Mouse (Mus musculus) heart, adult 2 months (tissue): Measurements from ENCODE around the gene Dbh. TPM values are rescaled to one million over a fixed set of nuclear protein-coding genes. Genes with fewer than 3 reads are reported as not detected.

ENCODE experiments used
- DNase-seq, 2 experiments: peaks; one replicate each; pipeline ENCODE4 v3.0.0; 2021
- H3K27ac ChIP-seq: fragments of 200-600 bp; 2 replicates; pipeline ENCODE4 v1.8.1; 2022
- H3K27me3 ChIP-seq: fragments of 200-500 bp; 2 replicates; pipeline ENCODE4 v1.6.1; 2012; ENCODE audit warnings: mild to moderate bottlenecking, low read length, inconsistent platforms, mixed read lengths; ENCODE audit not compliant: control insufficient read depth, insufficient read depth
- H3K36me3 ChIP-seq: fragments of 200-500 bp; 2 replicates; pipeline ENCODE4 v1.6.1; 2012; ENCODE audit warnings: low read length, inconsistent platforms; ENCODE audit not compliant: control insufficient read depth, insufficient read depth
- H3K4me1 ChIP-seq: fragments of 200-500 bp; 2 replicates; pipeline ENCODE4 v1.6.1; 2011; ENCODE audit warnings: low read length; ENCODE audit not compliant: control insufficient read depth, insufficient read depth
- H3K4me3 ChIP-seq: fragments of 200-600 bp; 2 replicates; pipeline ENCODE4 v1.8.1; 2022
- H3K79me2 ChIP-seq: fragments of 200-500 bp; replicated peaks from 2 replicates; pipeline ENCODE4 v1.6.1; 2012; ENCODE audit warnings: mild to moderate bottlenecking, inconsistent platforms, low read length, moderate library complexity, mixed read lengths; ENCODE audit not compliant: control insufficient read depth, insufficient read depth
- H3K9ac ChIP-seq: fragments of 200-500 bp; 2 replicates; pipeline ENCODE4 v1.6.1; 2012; ENCODE audit warnings: low read depth, mild to moderate bottlenecking, control low read depth, inconsistent platforms, low read length, mixed read lengths
- CTCF ChIP-seq: fragments of 200-600 bp; IDR thresholded peaks from 2 replicates; pipeline ENCODE4 v1.8.1; 2022; ENCODE audit warnings: antibody characterized with exemption, mild to moderate bottlenecking, moderate library complexity
- EP300 ChIP-seq: fragments of 200-500 bp; IDR thresholded peaks from 2 replicates; pipeline ENCODE4 v1.6.1; 2011; ENCODE audit warnings: low read depth, low read length, control low read depth; ENCODE audit not compliant: insufficient read depth
- POLR2A ChIP-seq: fragments of 200-500 bp; IDR thresholded peaks from 2 replicates; pipeline ENCODE4 v1.6.1; 2011; ENCODE audit warnings: mild to moderate bottlenecking, low read depth, low read length, control low read depth; ENCODE audit not compliant: insufficient read depth
- WGBS: fragments of 180-500 bp; shearing (Covaris S2); methylation state at CpG from one replicate; pipeline ENCODE4 v1.1.7; 2018; 5-methylcytosine and 5-hydroxymethylcytosine counted together
- intact Hi-C: fragments of 180-260 bp; cut with DNase I; formaldehyde crosslinking; loops from one replicate; pipeline ENCODE4 v1.15.1; 2025
- polyA plus RNA-seq: library from polyadenylated mRNA; depleted of rRNA; stranded (reverse); fragments of >200 nt; gene quantifications from 2 replicates; pipeline ENCODE4 v1.2.3, GENCODE M21; 2012
- total RNA-seq, 2 experiments: library from RNA; stranded (reverse); gene quantifications; 2 replicates each; pipeline ENCODE4 v1.2.3; 2021

The Dbh gene
- total and polyA plus RNA-seq, 3 experiments, result 1.1 to 7.7 (median 2.1) TPM

GRCm38 (mm10) chr2:27183734-27184133 is 18.7 kb downstream of the Dbh start:
- intact Hi-C loops, result loop anchor here (2.0 kb wide), 1 partner anchor 23 kb away; no protein-coding TSS in a partner anchor
- TF ChIP-seq POLR2A (no peak), CTCF (no peak), EP300 (no peak)
- H3K79me2 ChIP-seq, result no peaks in the 10 kb centered on the region
- H3K36me3 ChIP-seq, result no peaks in the 10 kb centered on the region
- 72% methylated on average over 12 of the region's 12 CpGs for WGBS
- H3K27me3 ChIP-seq, result no peaks in the 10 kb centered on the region
- no peak overlapping the region; the same call in 1 of the 2 replicates for H3K27ac ChIP-seq
- no peaks in the 10 kb centered on the region; the same call in none of the 2 replicates for H3K4me1 ChIP-seq
- DNase-seq, result no peak
- H3K4me3 ChIP-seq, result no peak overlapping the region
- H3K9ac ChIP-seq, result no peak overlapping the region

- no peak overlapping the region for H3K9ac ChIP-seq
- H3K4me3 ChIP-seq, result no peak overlapping the region
- DNase-seq, result no peak
- TF ChIP-seq POLR2A (no peak), EP300 (no peak), CTCF (no peak)
- 78% methylated on average over 6 of the region's 6 CpGs for WGBS
- no peak overlapping the region for H3K27ac ChIP-seq
- H3K27me3 ChIP-seq, result no peaks in the 10 kb centered on the region
- H3K79me2 ChIP-seq, result no peaks in the 10 kb centered on the region
- no peaks in the 10 kb centered on the region for H3K36me3 ChIP-seq
- intact Hi-C loops, result no loop called here
- H3K4me1 ChIP-seq, result no peaks in the 10 kb centered on the region
These were observed 22.5 kb downstream of the Dbh start for GRCm38 (mm10) chr2:27187531-27187930.

GRCm38 (mm10) chr2:27189994-27190393 is 25.0 kb downstream of the Dbh start:
- Histone ChIP-seq H3K79me2 (no peaks in the 10 kb centered on the region), H3K4me3 (no peak overlapping the region), H3K27ac (no peak overlapping the region), H3K4me1 (no peaks in the 10 kb centered on the region), H3K36me3 (no peaks in the 10 kb centered on the region), H3K27me3 (no peaks in the 10 kb centered on the region), H3K9ac (no peak overlapping the region)
- 82% methylated on average over 4 of the region's 4 CpGs for WGBS
- TF ChIP-seq EP300 (no peak), CTCF (no peak), POLR2A (no peak)
- no peak for DNase-seq
- intact Hi-C loops, result no loop called here

- 30% methylated on average over 5 of the region's 5 CpGs for WGBS
- Histone ChIP-seq H3K27me3 (no peaks in the 10 kb centered on the region), H3K4me1 (peaks cover 12% of the 10 kb centered on the region), H3K79me2 (no peaks in the 10 kb centered on the region), H3K36me3 (no peaks in the 10 kb centered on the region), H3K9ac (peak overlapping the region; percentile 7; the same call in 1 of the 2 replicates), H3K4me3 (no peak overlapping the region), H3K27ac (peak overlapping the region; percentile 75)
- TF ChIP-seq CTCF (no peak), EP300 (peak; percentile 53; the same call in 1 of the 2 replicates), POLR2A (0 out of 2 replicates have a peak, but pooled peaks have one; percentile 22)
- intact Hi-C loops, result no loop called here
- DNase-seq, result peak in 1 of 2 experiments; percentile 51
These were observed 33.7 kb downstream of the Dbh start for GRCm38 (mm10) chr2:27198551-27199246.

- Histone ChIP-seq H3K27ac (no peak overlapping the region), H3K27me3 (no peaks in the 10 kb centered on the region), H3K9ac (no peak overlapping the region), H3K36me3 (no peaks in the 10 kb centered on the region), H3K4me1 (peaks cover 12% of the 10 kb centered on the region), H3K4me3 (no peak overlapping the region), H3K79me2 (no peaks in the 10 kb centered on the region)
- WGBS, result 57% methylated on average over 1 of the region's 1 CpGs
- TF ChIP-seq CTCF (no peak), POLR2A (no peak), EP300 (no peak)
- intact Hi-C loops, result no loop called here
- no peak for DNase-seq
These were observed 35.6 kb downstream of the Dbh start for GRCm38 (mm10) chr2:27200586-27200985.

- Histone ChIP-seq H3K4me1 (peaks cover 27% of the 10 kb centered on the region), H3K4me3 (no peak overlapping the region), H3K36me3 (no peaks in the 10 kb centered on the region), H3K27me3 (no peaks in the 10 kb centered on the region), H3K79me2 (no peaks in the 10 kb centered on the region), H3K9ac (no peak overlapping the region), H3K27ac (peak overlapping the region; percentile 83)
- DNase-seq, result peak; percentile 46 to 66
- TF ChIP-seq EP300 (peak; percentile 75; the same call in 1 of the 2 replicates), CTCF (no peak)
- intact Hi-C loops, result loop anchor here (2.0 kb wide), 1 partner anchor 23 kb away; no protein-coding TSS in a partner anchor
- WGBS, result 45% methylated on average over 10 of the region's 10 CpGs
These were observed 40.6 kb downstream of the Dbh start for GRCm38 (mm10) chr2:27205666-27206065.
